Mouse (Mus musculus): ENCODE data around the gene Fign. TPM values are rescaled to one million over a fixed set of nuclear protein-coding genes. Genes with fewer than 3 reads are reported as not detected.

The Fign gene
- total RNA-seq (2014; rRNA removed) = 5.5 and 7.1 TPM in 2 replicates
- polyA plus RNA-seq (2015; fragmentation: Nextera tagmentation; extraction: Ambion mirVana) = 8.0 and 11.0 TPM in 2 replicates

- H3K4me1 ChIP-seq (ENCODE audit: insufficient read depth, low read length) = no peaks in the 10 kb centered on the region
- ATAC-seq (peak; percentile 88), DNase-seq (ENCODE audit: low spot score) (peak; percentile 87)
- H3K9ac ChIP-seq (replicated peaks; ENCODE audit: low read length) = peak within 1 kb of the TSS; percentile 77
- peak within 1 kb of the TSS; percentile 89 for H3K27ac ChIP-seq
- H3K27me3 ChIP-seq (ENCODE audit: insufficient read depth, low read length) = no peaks in the 10 kb centered on the region
- peak within 1 kb of the TSS; percentile 82 for H3K4me3 ChIP-seq (ENCODE audit: low read length)
- no peaks in the 10 kb centered on the region for H3K36me3 ChIP-seq (ENCODE audit: insufficient read depth, low read length)
- peak within 1 kb of the TSS; percentile 93 for H3K4me2 ChIP-seq (ENCODE audit: low read depth, low read length)
- no peaks in the 10 kb centered on the region for H3K9me3 ChIP-seq (ENCODE audit: low read length)
- under 1% methylated on average over 61 of the region's 85 CpGs for WGBS
- TF ChIP-seq CTCF (IDR thresholded peaks at IDR 0.05; ENCODE audit: low read depth) = no peak
Observed at GRCm38 (mm10) chr2:64097937-64098617, at the start of gene Fign. Gene Fign (minus strand): TSS chr2:64098038.

GRCm38 (mm10) chr2:64133597-64133996 is 35.8 kb upstream of the Fign start:
- no peak overlapping the region for H3K27ac ChIP-seq
- WGBS = 76% methylated on average over 4 of the region's 4 CpGs
- no peak for TF ChIP-seq CTCF (IDR thresholded peaks at IDR 0.05; ENCODE audit: low read depth)
- H3K9me3 ChIP-seq (ENCODE audit: low read length) = no peaks in the 10 kb centered on the region
- H3K4me1 ChIP-seq (ENCODE audit: insufficient read depth, low read length) = no peaks in the 10 kb centered on the region
- no peak overlapping the region for H3K4me2 ChIP-seq (ENCODE audit: low read depth, low read length)
- ATAC-seq (no peak), DNase-seq (ENCODE audit: low spot score) (no peak)
- no peaks in the 10 kb centered on the region for H3K36me3 ChIP-seq (ENCODE audit: insufficient read depth, low read length)
- H3K9ac ChIP-seq (replicated peaks; ENCODE audit: low read length) = no peak overlapping the region
- no peaks in the 10 kb centered on the region for H3K27me3 ChIP-seq (ENCODE audit: insufficient read depth, low read length)
- H3K4me3 ChIP-seq (ENCODE audit: low read length) = no peak overlapping the region

GRCm38 (mm10) chr2:64120495-64120894 is 22.7 kb upstream of the Fign start:
- 88% methylated on average over 5 of the region's 5 CpGs for WGBS

DNA sequence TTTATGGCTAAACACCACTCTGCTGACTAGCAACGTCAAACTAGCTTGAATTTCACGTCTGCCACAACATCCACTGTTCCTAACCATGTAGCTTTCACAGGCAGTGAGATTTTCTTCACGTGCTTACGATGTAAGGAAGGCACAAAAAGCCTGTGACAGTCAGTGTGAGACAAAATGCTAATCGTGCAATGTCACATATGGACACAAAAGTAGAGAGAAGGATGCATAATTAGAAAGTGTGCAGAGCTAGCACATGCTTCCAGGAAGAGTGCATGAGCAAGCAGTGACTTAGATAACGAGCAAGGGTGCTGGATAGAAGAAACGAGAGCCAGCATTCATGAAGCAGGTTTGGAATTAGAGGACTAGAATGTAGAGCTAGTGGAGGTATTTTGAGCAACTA is 18.8 kb upstream of the Fign start:
- TF ChIP-seq CTCF (IDR thresholded peaks at IDR 0.05; ENCODE audit: low read depth) = no peak
- no peaks in the 10 kb centered on the region for H3K36me3 ChIP-seq (ENCODE audit: insufficient read depth, low read length)
- H3K27me3 ChIP-seq (ENCODE audit: insufficient read depth, low read length) = no peaks in the 10 kb centered on the region
- no peak for ATAC-seq
- 70% methylated on average over 7 of the region's 7 CpGs for WGBS
- H3K4me2 ChIP-seq (ENCODE audit: low read depth, low read length) = no peak overlapping the region
- H3K4me3 ChIP-seq (ENCODE audit: low read length) = no peak overlapping the region
- no peaks in the 10 kb centered on the region for H3K9me3 ChIP-seq (ENCODE audit: low read length)
- no peaks in the 10 kb centered on the region for H3K4me1 ChIP-seq (ENCODE audit: insufficient read depth, low read length)
- no peak for DNase-seq (ENCODE audit: low spot score)
- no peak overlapping the region for H3K27ac ChIP-seq
- H3K9ac ChIP-seq (replicated peaks; ENCODE audit: low read length) = no peak overlapping the region

More at GRCm38 (mm10) chr2:64120495-64120894, 22.7 kb upstream of the Fign start:
- ATAC-seq (no peak), DNase-seq (ENCODE audit: low spot score) (no peak)
- no peak overlapping the region for H3K4me2 ChIP-seq (ENCODE audit: low read depth, low read length)
- H3K4me3 ChIP-seq (ENCODE audit: low read length) = no peak overlapping the region
- no peak for TF ChIP-seq CTCF (IDR thresholded peaks at IDR 0.05; ENCODE audit: low read depth)
- H3K9me3 ChIP-seq (ENCODE audit: low read length) = no peaks in the 10 kb centered on the region
- no peaks in the 10 kb centered on the region for H3K27me3 ChIP-seq (ENCODE audit: insufficient read depth, low read length)
- no peak overlapping the region for H3K9ac ChIP-seq (replicated peaks; ENCODE audit: low read length)
- no peaks in the 10 kb centered on the region for H3K36me3 ChIP-seq (ENCODE audit: insufficient read depth, low read length)
- H3K4me1 ChIP-seq (ENCODE audit: insufficient read depth, low read length) = no peaks in the 10 kb centered on the region
- H3K27ac ChIP-seq = no peak overlapping the region

DNA sequence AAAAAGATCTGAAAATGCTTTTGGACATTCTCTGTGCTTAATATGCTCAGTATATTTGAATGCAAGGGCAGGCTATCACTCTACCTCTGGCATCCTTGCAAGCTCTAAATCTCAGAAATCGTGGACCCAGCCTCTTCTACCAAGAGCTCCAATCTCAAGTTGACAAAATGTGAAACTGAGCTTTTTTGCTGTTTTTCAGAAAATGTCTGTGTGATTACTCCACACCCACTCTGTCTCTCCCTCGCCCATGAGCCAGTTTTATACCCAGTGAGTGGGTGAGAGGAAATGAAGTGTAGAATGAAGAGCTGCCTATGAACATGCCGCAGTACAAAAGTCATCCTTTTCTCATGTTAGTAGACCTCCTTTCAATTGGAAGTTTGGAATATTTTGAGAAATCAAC is 13.3 kb upstream of the Fign start:
- DNase-seq (ENCODE audit: low spot score) = no peak
- Histone ChIP-seq H3K27ac (no peak overlapping the region), H3K27me3 (ENCODE audit: insufficient read depth, low read length) (no peaks in the 10 kb centered on the region), H3K4me3 (ENCODE audit: low read length) (no peak overlapping the region), H3K9me3 (ENCODE audit: low read length) (no peaks in the 10 kb centered on the region), H3K4me2 (ENCODE audit: low read depth, low read length) (no peak overlapping the region), H3K36me3 (ENCODE audit: insufficient read depth, low read length) (no peaks in the 10 kb centered on the region), H3K4me1 (ENCODE audit: insufficient read depth, low read length) (no peaks in the 10 kb centered on the region), H3K9ac (replicated peaks; ENCODE audit: low read length) (no peak overlapping the region)
- WGBS = 84% methylated on average over 3 of the region's 3 CpGs
- ATAC-seq = no peak
- no peak for TF ChIP-seq CTCF (IDR thresholded peaks at IDR 0.05; ENCODE audit: low read depth)

- Histone ChIP-seq H3K27ac (no peak overlapping the region), H3K4me3 (ENCODE audit: low read length) (no peak overlapping the region), H3K4me2 (ENCODE audit: low read depth, low read length) (no peak overlapping the region), H3K36me3 (ENCODE audit: insufficient read depth, low read length) (no peaks in the 10 kb centered on the region), H3K4me1 (ENCODE audit: insufficient read depth, low read length) (no peaks in the 10 kb centered on the region), H3K9me3 (ENCODE audit: low read length) (no peaks in the 10 kb centered on the region), H3K9ac (replicated peaks; ENCODE audit: low read length) (no peak overlapping the region), H3K27me3 (ENCODE audit: insufficient read depth, low read length) (no peaks in the 10 kb centered on the region)
- DNase-seq (ENCODE audit: low spot score) (peak; percentile 50), ATAC-seq (no peak)
- WGBS = 71% methylated on average over 4 of the region's 4 CpGs
- no peak for TF ChIP-seq CTCF (IDR thresholded peaks at IDR 0.05; ENCODE audit: low read depth)
Observed at GRCm38 (mm10) chr2:64109860-64110259, 12.0 kb upstream of the Fign start.

DNA sequence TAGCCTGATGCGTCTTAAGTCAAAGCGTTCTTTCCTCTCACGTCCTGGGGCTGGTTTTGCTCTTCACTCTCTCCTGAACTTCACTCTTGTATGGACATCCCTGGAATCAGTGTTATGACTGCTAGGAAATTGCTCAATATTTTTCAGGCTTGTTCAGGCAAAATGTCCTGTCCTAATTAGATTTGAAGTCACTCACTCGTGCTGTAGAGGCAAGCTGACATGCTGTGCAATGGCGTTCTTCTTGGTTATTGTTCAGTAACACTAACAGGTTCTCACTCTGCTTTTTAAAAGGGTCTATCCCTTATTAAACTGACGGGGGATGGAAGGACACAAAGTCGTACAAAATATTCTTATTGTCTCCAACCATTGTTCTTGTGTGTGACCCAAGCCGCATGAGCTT is 10.2 kb upstream of the Fign start:
- Histone ChIP-seq H3K4me3 (ENCODE audit: low read length) (no peak overlapping the region), H3K4me1 (ENCODE audit: insufficient read depth, low read length) (no peaks in the 10 kb centered on the region), H3K36me3 (ENCODE audit: insufficient read depth, low read length) (no peaks in the 10 kb centered on the region), H3K9ac (replicated peaks; ENCODE audit: low read length) (no peak overlapping the region), H3K27ac (no peak overlapping the region), H3K9me3 (ENCODE audit: low read length) (no peaks in the 10 kb centered on the region), H3K4me2 (ENCODE audit: low read depth, low read length) (no peak overlapping the region), H3K27me3 (ENCODE audit: insufficient read depth, low read length) (no peaks in the 10 kb centered on the region)
- TF ChIP-seq CTCF (IDR thresholded peaks at IDR 0.05; ENCODE audit: low read depth) = no peak
- ATAC-seq = no peak
- no peak for DNase-seq (ENCODE audit: low spot score)
- WGBS = 67% methylated on average over 8 of the region's 8 CpGs

All from hindbrain, postnatal 0 days (tissue).